Mouse (Mus musculus) Muller cell, postnatal 12 days (primary cell): ENCODE data around the gene Olfr1310.
"Not testable (repeated sequence)": the region's sequence is repeated elsewhere in the genome, so short reads cannot be mapped to it uniquely, and the experiment has no call there.

Experiments
- DNase-seq: peaks from one replicate; pipeline ENCODE4 v3.0.0-alpha.2; 2015; ENCODE audit errors: inconsistent ontology term

Olfr1310 gene

DNA sequence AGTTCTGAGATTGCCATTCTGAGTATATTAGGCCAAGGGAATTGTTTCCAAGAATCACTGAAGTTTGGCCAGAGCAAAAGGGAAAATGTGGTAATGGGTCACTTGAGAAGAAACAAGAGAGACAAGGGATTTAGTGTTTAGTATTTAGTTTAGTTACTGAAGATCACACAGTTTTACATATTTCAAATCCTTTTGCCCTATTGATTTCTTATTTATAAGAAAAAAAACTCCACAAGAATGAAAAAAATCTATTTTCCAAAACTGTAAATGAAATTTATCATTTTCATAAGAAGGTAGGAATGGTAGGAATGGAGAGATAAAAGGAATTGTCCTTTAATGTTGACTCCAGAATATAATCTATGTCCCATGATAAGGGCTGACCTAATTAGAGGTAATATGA lies at the start of gene Olfr1310:
TSS of gene Olfr1310 (minus strand) at position 101 of the 400 bp plus-strand sequence.
- DNase-seq = no peak

DNA sequence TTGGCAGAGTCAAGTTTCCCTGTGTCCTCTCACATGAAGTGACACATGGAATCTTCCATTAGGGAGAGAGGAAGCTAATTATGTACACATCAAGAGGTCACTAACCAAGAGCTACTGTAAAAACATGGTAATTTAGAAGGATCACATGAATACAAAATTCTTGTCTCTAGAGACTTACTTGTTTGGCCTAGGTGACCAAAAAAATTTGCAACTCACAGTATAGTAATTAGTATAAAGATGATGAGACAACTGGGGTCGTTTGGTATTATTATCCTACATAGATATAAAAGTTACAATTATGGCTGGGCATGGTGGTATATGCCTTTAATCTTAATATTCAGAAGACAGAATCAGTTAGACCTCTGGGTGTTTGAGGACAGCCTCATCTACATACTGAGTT lies 37.6 kb upstream of the Olfr1310 start, which contains the start of gene Olfr1312:
TSS of gene Olfr1312 (minus strand) at position 101 of the 400 bp plus-strand sequence.
- no peak for DNase-seq

DNA sequence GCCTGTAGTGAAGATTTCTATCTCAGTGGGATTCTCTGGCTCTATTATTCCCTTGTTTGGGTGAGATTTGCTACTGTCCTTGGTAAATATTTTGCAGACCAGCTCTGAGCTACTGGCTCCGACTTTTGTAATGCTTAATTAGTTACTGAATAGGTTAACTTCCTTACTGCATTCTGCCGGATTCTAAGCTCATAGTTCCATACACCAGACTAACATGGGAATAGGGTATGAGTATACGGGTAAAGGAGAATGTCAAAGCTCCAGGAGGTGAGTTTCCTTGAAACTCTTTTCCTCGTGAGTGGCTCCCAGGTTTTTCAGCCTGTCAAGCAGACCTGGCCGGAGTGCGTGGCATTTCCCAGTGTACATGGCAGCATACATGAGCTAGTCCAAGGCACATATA lies 14.5 kb upstream of the Olfr1310 start:
- DNase-seq = not testable (repeated sequence)

DNA sequence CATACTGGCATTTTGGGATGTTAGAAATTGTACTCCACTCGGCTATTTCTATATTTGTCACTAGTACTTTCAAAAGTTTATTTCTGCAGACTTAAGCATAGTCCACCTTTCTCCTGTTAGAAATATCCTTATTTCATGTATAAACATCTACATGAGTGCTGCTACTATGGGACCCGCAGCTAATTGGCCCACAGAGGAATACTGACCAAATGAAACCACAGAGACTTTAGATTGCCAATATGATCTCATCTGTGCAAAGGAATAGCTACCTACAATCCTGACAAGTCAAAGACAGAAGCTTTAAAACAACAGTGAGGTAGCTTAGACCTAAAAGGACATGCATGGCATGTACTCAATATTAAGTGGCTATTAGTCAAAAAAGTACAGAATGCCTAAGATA lies 11.8 kb upstream of the Olfr1310 start, which contains the start of gene Olfr1311:
TSS of gene Olfr1311 (minus strand) at position 101 of the 400 bp plus-strand sequence.
- no peak for DNase-seq

DNA sequence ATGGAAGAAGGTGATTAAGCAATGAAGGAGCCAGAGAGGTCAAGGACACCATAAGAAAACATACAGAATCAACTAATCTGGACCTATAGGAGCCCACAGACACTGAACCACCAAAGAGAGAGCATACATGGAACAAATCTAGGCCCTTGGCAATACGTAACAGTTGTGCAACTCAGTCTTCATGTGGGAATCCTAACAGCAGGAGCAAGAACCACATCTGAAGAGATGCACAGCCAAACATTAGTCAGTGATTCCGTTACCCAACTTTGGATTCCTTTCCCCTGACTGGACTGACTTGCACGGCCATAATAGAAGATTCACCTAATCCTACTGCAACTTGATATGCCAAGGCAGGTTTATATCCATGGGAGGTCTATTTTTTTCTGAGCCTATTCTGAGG lies 2.4 kb upstream of the Olfr1310 start:
- DNase-seq = peak; percentile 41

DNA sequence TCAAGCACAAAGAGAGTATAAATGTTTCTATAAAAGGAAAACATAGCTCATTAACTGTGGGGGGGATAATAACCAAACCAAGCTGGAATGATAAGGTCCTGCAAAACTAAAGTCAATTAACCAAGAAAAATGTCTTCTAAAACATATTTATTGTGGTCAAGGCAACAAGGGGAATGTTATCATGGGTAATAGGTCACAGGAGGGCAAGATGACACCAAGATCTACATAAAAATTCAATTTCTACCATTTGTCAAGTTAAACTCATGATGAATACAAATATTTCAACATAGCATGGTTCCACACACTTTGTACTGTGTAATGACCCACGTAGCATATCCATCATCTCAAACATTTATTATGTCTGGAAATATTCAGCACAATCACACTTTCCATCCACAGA lies 22.3 kb downstream of the Olfr1310 start, which contains the start of gene Olfr1309:
TSS of gene Olfr1309 (minus strand) at position 101 of the 400 bp plus-strand sequence.
- DNase-seq = no peak

DNA sequence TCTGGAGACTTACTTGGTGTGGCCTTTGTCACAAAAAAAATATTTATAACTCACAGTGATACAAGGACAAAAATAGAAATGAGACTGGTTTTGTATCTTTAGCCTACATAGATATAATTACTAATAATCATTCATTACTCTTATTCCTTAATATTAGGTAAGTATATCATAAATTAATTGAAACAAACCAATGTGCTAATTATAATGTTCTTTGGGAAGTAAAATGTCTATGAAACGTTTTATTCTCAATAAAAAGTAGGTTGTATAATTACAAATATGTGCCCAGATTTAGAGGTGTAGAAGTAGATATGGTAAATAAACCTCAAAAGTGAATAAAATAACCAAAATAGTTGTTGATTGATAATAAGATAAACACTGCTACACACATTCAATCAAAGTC lies 47.7 kb downstream of the Olfr1310 start, which contains the start of gene Olfr1308:
TSS of gene Olfr1308 (minus strand) at position 101 of the 400 bp plus-strand sequence.
- DNase-seq = no peak
